Mouse (Mus musculus): ENCODE measurements around the gene Olfr1323. TPM values are rescaled to one million over a fixed set of nuclear protein-coding genes. Genes with fewer than 3 reads are reported as not detected.

The Olfr1323 gene
- polyA plus RNA-seq (2014; fragmentation: Nextera tagmentation; extraction: Ambion mirVana) = not detected in 2 replicates

- Histone ChIP-seq H3K36me3 (ENCODE audit: control insufficient read depth, insufficient read depth, low read length) (no peaks in the 10 kb centered on the region), H3K4me3 (ENCODE audit: low read depth, low read length) (no peak within 1 kb of the TSS), H3K4me2 (no peak within 1 kb of the TSS), H3K9me3 (ENCODE audit: control insufficient read depth, low read length) (no peaks in the 10 kb centered on the region), H3K4me1 (ENCODE audit: control insufficient read depth, insufficient read depth, low read length) (no peaks in the 10 kb centered on the region), H3K27ac (ENCODE audit: low read depth, low read length) (no peak within 1 kb of the TSS), H3K27me3 (ENCODE audit: control insufficient read depth, insufficient read depth, low read length) (no peaks in the 10 kb centered on the region), H3K9ac (ENCODE audit: low read length) (no peak within 1 kb of the TSS)
- no peak for ATAC-seq (ENCODE audit: low FRiP score)
- DNase-seq (ENCODE audit: low spot score, missing footprints) = no peak
- WGBS = 79% methylated on average over 1 of the region's 1 CpGs
Measured at GRCm38 (mm10) chrX:50019259-50019658, at the start of gene Olfr1323. TSS of gene Olfr1323 (minus strand) at chrX:50019359.

- H3K36me3 ChIP-seq (ENCODE audit: control insufficient read depth, insufficient read depth, low read length) = no peaks in the 10 kb centered on the region
- no peak for ATAC-seq (ENCODE audit: low FRiP score)
- no peaks in the 10 kb centered on the region for H3K27me3 ChIP-seq (ENCODE audit: control insufficient read depth, insufficient read depth, low read length)
- no peaks in the 10 kb centered on the region for H3K4me1 ChIP-seq (ENCODE audit: control insufficient read depth, insufficient read depth, low read length)
- 46% methylated on average over 4 of the region's 4 CpGs for WGBS
- H3K9ac ChIP-seq (ENCODE audit: low read length) = no peak overlapping the region
- no peak overlapping the region for H3K4me3 ChIP-seq (ENCODE audit: low read depth, low read length)
- H3K4me2 ChIP-seq = no peak overlapping the region
- H3K27ac ChIP-seq (ENCODE audit: low read depth, low read length) = no peak overlapping the region
- DNase-seq (ENCODE audit: low spot score, missing footprints) = no peak
- no peaks in the 10 kb centered on the region for H3K9me3 ChIP-seq (ENCODE audit: control insufficient read depth, low read length)
Measured at GRCm38 (mm10) chrX:50012242-50012641, 6.9 kb downstream of the Olfr1323 start.

Other genes starting within 250 kb of the Olfr1323 start
- gene Igsf1, start 221.6 kb downstream of the Olfr1323 start, polyA plus RNA-seq (2014; fragmentation: Nextera tagmentation; extraction: Ambion mirVana) = 1.6 and 2.1 TPM in 2 replicates
- gene Olfr1322, start 127.9 kb downstream of the Olfr1323 start, polyA plus RNA-seq (2014; fragmentation: Nextera tagmentation; extraction: Ambion mirVana) = not detected in 2 replicates